Mouse (Mus musculus) left cerebral cortex, adult 8-10 months (tissue): ENCODE results near the gene 1700018F24Rik. TPM values are rescaled to one million over a fixed set of nuclear protein-coding genes. Genes with fewer than 3 reads are reported as not detected.
"Not testable (repeated sequence)": the region's sequence is repeated elsewhere in the genome, so short reads cannot be mapped to it uniquely, and the experiment has no call there.

Experiments used
- DNase-seq, 2 experiments: peaks; one replicate each; pipeline ENCODE4 v3.0.0; 2022; ENCODE audit warnings: low spot score in 2 of 2
- total RNA-seq, 4 experiments: library from RNA; stranded (reverse); gene quantifications; 2 replicates each; pipeline ENCODE4 v1.2.4; 2022

1700018F24Rik gene
- not detected for total RNA-seq

GRCm38 (mm10) chr5:145042690-145043089, at the start of gene 1700018F24Rik:
TSS of gene 1700018F24Rik (plus strand) at chr5:145042990.
- not testable (repeated sequence) for DNase-seq

GRCm38 (mm10) chr5:144998491-144998890, 44.3 kb upstream of the 1700018F24Rik start:
- no peak for DNase-seq

GRCm38 (mm10) chr5:145003362-145003761, 39.4 kb upstream of the 1700018F24Rik start:
- no peak for DNase-seq

GRCm38 (mm10) chr5:145004495-145004894, 38.3 kb upstream of the 1700018F24Rik start:
- DNase-seq, result no peak

GRCm38 (mm10) chr5:145005596-145005995, 37.2 kb upstream of the 1700018F24Rik start:
- no peak for DNase-seq

GRCm38 (mm10) chr5:145008878-145009659, 33.7 kb upstream of the 1700018F24Rik start:
- DNase-seq, result no peak

GRCm38 (mm10) chr5:145014278-145014677, 28.5 kb upstream of the 1700018F24Rik start:
- no peak for DNase-seq

GRCm38 (mm10) chr5:145016761-145017160, 26.0 kb upstream of the 1700018F24Rik start:
- not testable (repeated sequence) for DNase-seq

GRCm38 (mm10) chr5:145020254-145020653, 22.5 kb upstream of the 1700018F24Rik start:
- not testable (repeated sequence) for DNase-seq

GRCm38 (mm10) chr5:145020712-145021111, 22.1 kb upstream of the 1700018F24Rik start:
- DNase-seq, result not testable (repeated sequence)

GRCm38 (mm10) chr5:145030476-145030875, 12.3 kb upstream of the 1700018F24Rik start:
- DNase-seq, result not testable (repeated sequence)

GRCm38 (mm10) chr5:145032391-145032790, 10.4 kb upstream of the 1700018F24Rik start, which contains the start of gene Gm4871:
TSS of gene Gm4871 (minus strand) at chr5:145032754.
- DNase-seq, result not testable (repeated sequence)

- DNase-seq, result no peak
Observed at GRCm38 (mm10) chr5:145041628-145042027, 1.2 kb upstream of the 1700018F24Rik start.

- not testable (repeated sequence) for DNase-seq
Observed at GRCm38 (mm10) chr5:145054187-145054586, 11.4 kb downstream of the 1700018F24Rik start.

GRCm38 (mm10) chr5:145057907-145058306, 15.1 kb downstream of the 1700018F24Rik start:
- no peak for DNase-seq

GRCm38 (mm10) chr5:145058722-145059121, 15.9 kb downstream of the 1700018F24Rik start:
- no peak for DNase-seq

- no peak for DNase-seq
Observed at GRCm38 (mm10) chr5:145059524-145059923, 16.7 kb downstream of the 1700018F24Rik start.

GRCm38 (mm10) chr5:145064765-145065340, 22.1 kb downstream of the 1700018F24Rik start:
- DNase-seq, result no peak

- no peak for DNase-seq
Observed at GRCm38 (mm10) chr5:145068863-145069262, 26.1 kb downstream of the 1700018F24Rik start.

GRCm38 (mm10) chr5:145069707-145070106, 26.9 kb downstream of the 1700018F24Rik start:
- DNase-seq, result peak in 1 of 2 experiments; percentile 39

GRCm38 (mm10) chr5:145071342-145071741, 28.6 kb downstream of the 1700018F24Rik start:
- DNase-seq, result no peak

- no peak for DNase-seq
Observed at GRCm38 (mm10) chr5:145075081-145075480, 32.3 kb downstream of the 1700018F24Rik start.
